Mouse (Mus musculus): Measurements from ENCODE around the gene Dgcr2. TPM values are rescaled to one million over a fixed set of nuclear protein-coding genes. Genes with fewer than 3 reads are reported as not detected.

Dgcr2 gene
- total and polyA plus RNA-seq, 2 experiments from 2014 or later, result 94.0 to 178 TPM

DNA sequence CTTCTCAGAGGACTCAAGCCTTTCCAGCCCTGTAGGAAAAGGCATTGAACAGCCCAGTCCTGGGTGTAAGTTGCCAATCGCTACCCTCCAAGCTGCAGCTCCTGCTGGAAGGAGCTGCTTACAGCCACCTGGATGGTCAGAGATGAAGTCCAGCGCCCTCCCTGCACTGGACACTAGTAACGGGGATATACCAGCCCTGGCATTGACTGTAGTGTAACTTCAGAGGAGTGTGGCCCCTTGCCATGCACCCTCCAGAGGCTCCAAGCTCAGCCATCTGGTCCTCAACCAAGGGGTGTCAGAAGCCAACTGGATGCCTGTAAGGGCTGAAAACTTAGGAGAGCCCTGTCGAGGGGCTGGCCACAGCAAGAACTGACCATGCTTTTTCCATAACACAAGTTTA, 58.4 kb downstream of the Dgcr2 start:
- H3K4me1 ChIP-seq (ENCODE audit: insufficient read depth, low read length), result 0 out of 2 replicates have a peak, but pooled peaks cover 5% of the 10 kb centered on the region
- no peak overlapping the region for H3K4me3 ChIP-seq (ENCODE audit: low read depth, low read length)
- H3K27me3 ChIP-seq (ENCODE audit: insufficient read depth, low read length), result no peaks in the 10 kb centered on the region
- DNase-seq (ENCODE audit: low spot score) (no peak), ATAC-seq (ENCODE audit: low FRiP score) (no peak)
- no peak for TF ChIP-seq CTCF (IDR thresholded peaks at IDR 0.05)
- no peak overlapping the region for H3K9ac ChIP-seq (replicated peaks; ENCODE audit: low read length, poor library complexity, severe bottlenecking)
- 85% methylated on average over 4 of the region's 4 CpGs for WGBS
- H3K9me3 ChIP-seq (ENCODE audit: low read length), result no peaks in the 10 kb centered on the region
- no peak overlapping the region for H3K4me2 ChIP-seq (ENCODE audit: low read depth, low read length, poor library complexity, severe bottlenecking)
- no peak overlapping the region for H3K27ac ChIP-seq (ENCODE audit: low read depth, low read length)
- H3K36me3 ChIP-seq (ENCODE audit: insufficient read depth, low read length), result peaks cover 50% of the 10 kb centered on the region

DNA sequence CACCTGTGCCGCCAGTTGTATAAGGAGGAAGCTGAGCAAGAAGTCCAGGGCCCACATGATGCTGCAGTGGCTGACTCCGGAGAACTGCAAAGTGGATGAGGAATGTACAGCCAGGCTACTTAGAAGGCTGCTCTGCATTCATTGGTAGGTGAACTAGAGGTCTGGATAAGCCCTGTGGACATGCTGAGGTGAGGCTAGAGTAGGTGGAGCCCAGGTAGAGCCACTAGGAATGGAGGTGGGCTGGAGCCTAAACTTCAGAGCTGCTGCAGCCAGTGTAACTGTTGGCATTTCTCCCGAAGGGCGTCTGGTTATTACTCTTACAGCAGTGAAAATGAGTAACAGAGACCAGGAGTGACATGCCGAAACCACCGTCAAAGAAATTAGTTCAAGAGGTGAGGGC, 60.3 kb downstream of the Dgcr2 start, which contains the start of gene Car15:
Gene Car15, minus strand, starts transcription at position 314 of the 400 bp plus-strand sequence.
- WGBS, result 86% methylated on average over 6 of the region's 6 CpGs
- DNase-seq (ENCODE audit: low spot score), result no peak
- TF ChIP-seq CTCF (IDR thresholded peaks at IDR 0.05), result no peak
- ATAC-seq (ENCODE audit: low FRiP score), result no peak
- Histone ChIP-seq H3K4me1 (ENCODE audit: insufficient read depth, low read length) (peaks cover 6% of the 10 kb centered on the region; the same call in 1 of the 2 replicates), H3K9me3 (ENCODE audit: low read length) (no peaks in the 10 kb centered on the region), H3K4me2 (ENCODE audit: low read depth, low read length, poor library complexity, severe bottlenecking) (no peak within 1 kb of the TSS), H3K27ac (ENCODE audit: low read depth, low read length) (no peak within 1 kb of the TSS), H3K4me3 (ENCODE audit: low read depth, low read length) (no peak within 1 kb of the TSS), H3K9ac (replicated peaks; ENCODE audit: low read length, poor library complexity, severe bottlenecking) (no peak within 1 kb of the TSS), H3K27me3 (ENCODE audit: insufficient read depth, low read length) (no peaks in the 10 kb centered on the region), H3K36me3 (ENCODE audit: insufficient read depth, low read length) (peaks cover 31% of the 10 kb centered on the region)

DNA sequence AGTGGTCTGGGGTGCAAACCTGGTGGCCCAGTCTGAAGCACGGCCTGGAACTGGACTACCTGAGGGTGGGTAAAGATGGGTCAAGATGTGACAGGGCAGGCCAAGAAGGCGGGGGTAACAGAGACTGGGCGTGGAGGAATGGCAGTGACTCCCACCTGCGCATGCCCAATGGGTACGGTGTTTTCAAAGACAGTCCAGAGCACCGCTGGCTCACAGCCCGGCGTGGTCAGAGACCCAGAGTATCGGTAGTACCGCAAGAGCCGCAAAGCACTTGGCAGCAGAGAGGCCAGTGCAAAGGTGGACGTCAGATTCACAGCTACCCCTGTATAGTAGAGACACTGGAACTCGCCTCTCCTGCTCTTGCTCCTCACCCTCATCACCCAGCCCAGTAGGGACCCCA, 62.9 kb downstream of the Dgcr2 start:
- Histone ChIP-seq H3K4me3 (ENCODE audit: low read depth, low read length) (no peak overlapping the region), H3K9me3 (ENCODE audit: low read length) (no peaks in the 10 kb centered on the region), H3K27me3 (ENCODE audit: insufficient read depth, low read length) (peaks cover 8% of the 10 kb centered on the region; the same call in 1 of the 2 replicates), H3K9ac (replicated peaks; ENCODE audit: low read length, poor library complexity, severe bottlenecking) (no peak overlapping the region), H3K4me1 (ENCODE audit: insufficient read depth, low read length) (peaks cover 12% of the 10 kb centered on the region; the same call in 1 of the 2 replicates), H3K36me3 (ENCODE audit: insufficient read depth, low read length) (peaks cover 8% of the 10 kb centered on the region), H3K27ac (ENCODE audit: low read depth, low read length) (peak overlapping the region; percentile 12; the same call in 1 of the 2 replicates), H3K4me2 (ENCODE audit: low read depth, low read length, poor library complexity, severe bottlenecking) (no peak overlapping the region; the same call in 1 of the 2 replicates)
- no peak for DNase-seq (ENCODE audit: low spot score)
- no peak for ATAC-seq (ENCODE audit: low FRiP score)
- no peak for TF ChIP-seq CTCF (IDR thresholded peaks at IDR 0.05)
- 59% methylated on average over 13 of the region's 13 CpGs for WGBS

DNA sequence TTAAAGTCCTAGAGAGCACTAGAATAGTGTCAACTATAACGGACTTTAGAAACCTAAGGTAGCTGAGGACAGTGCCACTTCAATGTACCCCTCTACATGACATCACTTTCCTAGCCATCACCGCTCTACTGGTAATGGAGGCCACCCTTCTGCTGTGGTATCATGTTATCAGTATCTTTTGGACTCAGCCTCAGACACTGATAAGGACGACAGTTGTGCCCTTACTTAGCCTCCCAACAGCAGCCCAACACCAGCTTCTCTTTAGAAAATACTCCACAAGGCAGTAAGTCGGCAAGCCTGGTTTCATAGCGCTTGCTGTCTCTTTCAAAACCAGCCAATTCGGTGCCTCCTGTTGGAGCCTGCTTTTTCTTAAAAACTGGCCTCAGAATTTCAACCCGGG, 63.8 kb downstream of the Dgcr2 start:
- WGBS, result 51% methylated on average over 7 of the region's 7 CpGs
- Histone ChIP-seq H3K4me2 (ENCODE audit: low read depth, low read length, poor library complexity, severe bottlenecking) (peak overlapping the region; percentile 89), H3K9ac (replicated peaks; ENCODE audit: low read length, poor library complexity, severe bottlenecking) (no peak overlapping the region), H3K36me3 (ENCODE audit: insufficient read depth, low read length) (0 out of 2 replicates have a peak, but pooled peaks cover 5% of the 10 kb centered on the region), H3K9me3 (ENCODE audit: low read length) (no peaks in the 10 kb centered on the region), H3K4me3 (ENCODE audit: low read depth, low read length) (peak overlapping the region; percentile 72), H3K27ac (ENCODE audit: low read depth, low read length) (peak overlapping the region; percentile 87), H3K27me3 (ENCODE audit: insufficient read depth, low read length) (peaks cover 8% of the 10 kb centered on the region; the same call in 1 of the 2 replicates), H3K4me1 (ENCODE audit: insufficient read depth, low read length) (peaks cover 12% of the 10 kb centered on the region; the same call in 1 of the 2 replicates)
- no peak for TF ChIP-seq CTCF (IDR thresholded peaks at IDR 0.05)
- peak; percentile 0; the same call in 1 of the 2 replicates for ATAC-seq (ENCODE audit: low FRiP score)
- no peak for DNase-seq (ENCODE audit: low spot score)

DNA sequence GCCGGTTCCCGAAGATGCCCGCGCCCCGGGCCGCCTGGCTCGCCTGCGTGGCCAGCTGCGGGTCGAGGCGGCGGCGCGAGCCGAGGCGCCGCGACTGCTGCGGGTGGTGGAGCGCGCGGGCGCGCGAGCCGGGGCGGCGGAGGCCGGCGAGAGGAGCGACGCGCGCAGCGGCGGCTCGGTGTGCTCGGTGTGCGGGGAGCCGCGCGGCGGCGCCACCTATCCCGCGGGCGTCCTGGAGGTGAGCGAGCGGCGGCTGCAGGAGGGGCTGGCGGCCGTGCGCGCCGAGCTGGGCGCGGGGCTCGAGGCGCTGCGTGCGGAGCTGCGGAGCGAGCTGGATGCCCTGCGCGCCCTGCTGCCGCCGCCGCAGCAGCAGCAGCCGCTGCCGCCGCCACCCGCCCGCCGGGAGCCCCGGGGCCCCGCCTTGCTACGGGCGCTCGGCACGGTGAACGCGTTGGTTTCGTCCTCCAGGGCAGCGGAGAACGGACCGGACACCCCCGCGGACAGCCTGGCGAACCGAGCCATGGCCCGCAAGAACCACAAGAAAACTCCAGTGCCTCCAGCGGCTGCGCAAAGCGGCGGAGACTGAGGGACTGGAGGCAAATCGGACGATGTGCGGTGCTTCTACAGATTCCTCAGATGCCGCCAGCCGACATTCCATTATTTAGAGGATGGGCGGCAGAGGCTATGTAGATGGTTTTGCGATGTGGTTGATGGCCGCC, 64.5 kb downstream of the Dgcr2 start:
- H3K27me3 ChIP-seq (ENCODE audit: insufficient read depth, low read length), result peaks cover 8% of the 10 kb centered on the region; the same call in 1 of the 2 replicates
- DNase-seq (ENCODE audit: low spot score) (peak; percentile 56), ATAC-seq (ENCODE audit: low FRiP score) (peak; percentile 70)
- no peaks in the 10 kb centered on the region for H3K9me3 ChIP-seq (ENCODE audit: low read length)
- 2% methylated on average over 69 of the region's 103 CpGs for WGBS
- peak overlapping the region; percentile 89 for H3K4me2 ChIP-seq (ENCODE audit: low read depth, low read length, poor library complexity, severe bottlenecking)
- peaks cover 12% of the 10 kb centered on the region; the same call in 1 of the 2 replicates for H3K4me1 ChIP-seq (ENCODE audit: insufficient read depth, low read length)
- H3K9ac ChIP-seq (replicated peaks; ENCODE audit: low read length, poor library complexity, severe bottlenecking), result peak overlapping the region; percentile 83
- peak overlapping the region; percentile 72 for H3K4me3 ChIP-seq (ENCODE audit: low read depth, low read length)
- peak overlapping the region; percentile 87 for H3K27ac ChIP-seq (ENCODE audit: low read depth, low read length)
- TF ChIP-seq CTCF (IDR thresholded peaks at IDR 0.05), result peak; percentile 6; the same call in 1 of the 2 replicates
- H3K36me3 ChIP-seq (ENCODE audit: insufficient read depth, low read length), result 0 out of 2 replicates have a peak, but pooled peaks cover 5% of the 10 kb centered on the region

DNA sequence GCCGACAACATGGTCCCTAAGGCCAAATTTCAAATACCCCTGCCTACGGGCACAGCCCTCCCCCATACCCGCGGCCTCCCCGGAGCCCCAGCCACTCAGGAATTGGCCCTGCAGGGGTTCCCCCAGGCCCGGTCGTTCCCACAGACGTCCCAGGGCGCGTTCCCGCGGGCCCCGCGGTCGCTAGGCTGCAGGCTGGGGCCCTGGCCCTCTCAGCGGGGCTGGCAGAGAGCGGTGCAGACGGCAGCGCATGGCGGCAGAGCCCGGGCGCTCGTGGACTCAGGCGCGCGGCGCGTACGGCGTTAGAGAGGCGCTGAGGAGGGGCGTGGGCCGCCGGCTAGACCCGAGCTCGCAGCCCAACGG, 65.1 kb downstream of the Dgcr2 start:
- H3K9me3 ChIP-seq (ENCODE audit: low read length), result no peaks in the 10 kb centered on the region
- H3K4me1 ChIP-seq (ENCODE audit: insufficient read depth, low read length), result peaks cover 12% of the 10 kb centered on the region; the same call in 1 of the 2 replicates
- DNase-seq (ENCODE audit: low spot score) (peak; percentile 49), ATAC-seq (ENCODE audit: low FRiP score) (peak; percentile 65)
- under 1% methylated on average over 35 of the region's 37 CpGs for WGBS
- H3K27ac ChIP-seq (ENCODE audit: low read depth, low read length), result peak overlapping the region; percentile 87
- peak overlapping the region; percentile 72 for H3K4me3 ChIP-seq (ENCODE audit: low read depth, low read length)
- H3K27me3 ChIP-seq (ENCODE audit: insufficient read depth, low read length), result peaks cover 8% of the 10 kb centered on the region; the same call in 1 of the 2 replicates
- H3K4me2 ChIP-seq (ENCODE audit: low read depth, low read length, poor library complexity, severe bottlenecking), result peak overlapping the region; percentile 89
- TF ChIP-seq CTCF (IDR thresholded peaks at IDR 0.05), result no peak
- peak overlapping the region; percentile 83 for H3K9ac ChIP-seq (replicated peaks; ENCODE audit: low read length, poor library complexity, severe bottlenecking)
- 0 out of 2 replicates have a peak, but pooled peaks cover 5% of the 10 kb centered on the region for H3K36me3 ChIP-seq (ENCODE audit: insufficient read depth, low read length)

Data from midbrain, postnatal 0 days (tissue).